Mouse (Mus musculus): ENCODE data around the gene Zfp574. TPM values are rescaled to one million over a fixed set of nuclear protein-coding genes. Genes with fewer than 3 reads are reported as not detected.

Zfp574 gene
- polyA plus RNA-seq, 1 experiment from 2014 or later = 11.6 TPM

GRCm38 (mm10) chr7:25112956-25113603 is 40.7 kb downstream of the Zfp574 start:
- Histone ChIP-seq H3K27me3 (replicated peaks; ENCODE audit: control insufficient read depth, insufficient read depth, low read length) (0 out of 2 replicates have a peak, but pooled peaks cover 3% of the 10 kb centered on the region), H3K4me1 (replicated peaks; ENCODE audit: control insufficient read depth, insufficient read depth, low read length) (no peaks in the 10 kb centered on the region), H3K27ac (ENCODE audit: low read depth, low read length) (no peak overlapping the region), H3K9me3 (ENCODE audit: control insufficient read depth) (no peaks in the 10 kb centered on the region), H3K9ac (ENCODE audit: low read depth, low read length) (no peak overlapping the region), H3K4me3 (ENCODE audit: low read depth, low read length) (no peak overlapping the region), H3K4me2 (replicated peaks; ENCODE audit: low read depth) (no peak overlapping the region), H3K36me3 (ENCODE audit: control insufficient read depth, insufficient read depth) (no peaks in the 10 kb centered on the region)
- ATAC-seq = no peak
- TF ChIP-seq CTCF (IDR thresholded peaks at IDR 0.05; ENCODE audit: low read depth) = no peak
- WGBS = 84% methylated on average over 16 of the region's 16 CpGs

GRCm38 (mm10) chr7:25120061-25120834 is 47.9 kb downstream of the Zfp574 start:
- WGBS = 61% methylated on average over 24 of the region's 25 CpGs

GRCm38 (mm10) chr7:25121240-25121786 is 48.9 kb downstream of the Zfp574 start:
- WGBS = 55% methylated on average over 13 of the region's 13 CpGs
- H3K27me3 ChIP-seq (replicated peaks; ENCODE audit: control insufficient read depth, insufficient read depth, low read length) = no peaks in the 10 kb centered on the region
- ATAC-seq = no peak
- no peak overlapping the region for H3K9ac ChIP-seq (ENCODE audit: low read depth, low read length)
- no peaks in the 10 kb centered on the region for H3K4me1 ChIP-seq (replicated peaks; ENCODE audit: control insufficient read depth, insufficient read depth, low read length)
- no peak for TF ChIP-seq CTCF (IDR thresholded peaks at IDR 0.05; ENCODE audit: low read depth)
- no peak overlapping the region for H3K4me2 ChIP-seq (replicated peaks; ENCODE audit: low read depth)
- no peaks in the 10 kb centered on the region for H3K36me3 ChIP-seq (ENCODE audit: control insufficient read depth, insufficient read depth)
- H3K9me3 ChIP-seq (ENCODE audit: control insufficient read depth) = no peaks in the 10 kb centered on the region
- H3K4me3 ChIP-seq (ENCODE audit: low read depth, low read length) = no peak overlapping the region
- no peak overlapping the region for H3K27ac ChIP-seq (ENCODE audit: low read depth, low read length)

More at GRCm38 (mm10) chr7:25120061-25120834, 47.9 kb downstream of the Zfp574 start:
- no peaks in the 10 kb centered on the region for H3K9me3 ChIP-seq (ENCODE audit: control insufficient read depth)
- H3K4me2 ChIP-seq (replicated peaks; ENCODE audit: low read depth) = no peak overlapping the region
- no peak overlapping the region for H3K27ac ChIP-seq (ENCODE audit: low read depth, low read length)
- H3K36me3 ChIP-seq (ENCODE audit: control insufficient read depth, insufficient read depth) = no peaks in the 10 kb centered on the region
- no peaks in the 10 kb centered on the region for H3K4me1 ChIP-seq (replicated peaks; ENCODE audit: control insufficient read depth, insufficient read depth, low read length)
- no peak for TF ChIP-seq CTCF (IDR thresholded peaks at IDR 0.05; ENCODE audit: low read depth)
- H3K4me3 ChIP-seq (ENCODE audit: low read depth, low read length) = no peak overlapping the region
- no peak overlapping the region for H3K9ac ChIP-seq (ENCODE audit: low read depth, low read length)
- H3K27me3 ChIP-seq (replicated peaks; ENCODE audit: control insufficient read depth, insufficient read depth, low read length) = 0 out of 2 replicates have a peak, but pooled peaks cover 3% of the 10 kb centered on the region
- no peak for ATAC-seq

- 69% methylated on average over 10 of the region's 10 CpGs for WGBS
- Histone ChIP-seq H3K9ac (ENCODE audit: low read depth, low read length) (no peak overlapping the region), H3K27me3 (replicated peaks; ENCODE audit: control insufficient read depth, insufficient read depth, low read length) (no peaks in the 10 kb centered on the region), H3K4me3 (ENCODE audit: low read depth, low read length) (no peak overlapping the region), H3K36me3 (ENCODE audit: control insufficient read depth, insufficient read depth) (no peaks in the 10 kb centered on the region), H3K9me3 (ENCODE audit: control insufficient read depth) (no peaks in the 10 kb centered on the region), H3K27ac (ENCODE audit: low read depth, low read length) (no peak overlapping the region), H3K4me1 (replicated peaks; ENCODE audit: control insufficient read depth, insufficient read depth, low read length) (no peaks in the 10 kb centered on the region), H3K4me2 (replicated peaks; ENCODE audit: low read depth) (no peak overlapping the region)
- TF ChIP-seq CTCF (IDR thresholded peaks at IDR 0.05; ENCODE audit: low read depth) = no peak
- no peak for ATAC-seq
Measured at GRCm38 (mm10) chr7:25125716-25126281, 53.4 kb downstream of the Zfp574 start.

- ATAC-seq = no peak
Measured at GRCm38 (mm10) chr7:25127971-25128370, 55.6 kb downstream of the Zfp574 start.

GRCm38 (mm10) chr7:25129390-25129979 is 57.1 kb downstream of the Zfp574 start:
- Histone ChIP-seq H3K36me3 (ENCODE audit: control insufficient read depth, insufficient read depth) (no peaks in the 10 kb centered on the region), H3K9ac (ENCODE audit: low read depth, low read length) (no peak overlapping the region), H3K27me3 (replicated peaks; ENCODE audit: control insufficient read depth, insufficient read depth, low read length) (peaks cover 27% of the 10 kb centered on the region), H3K4me2 (replicated peaks; ENCODE audit: low read depth) (no peak overlapping the region), H3K4me3 (ENCODE audit: low read depth, low read length) (no peak overlapping the region), H3K27ac (ENCODE audit: low read depth, low read length) (no peak overlapping the region), H3K9me3 (ENCODE audit: control insufficient read depth) (no peaks in the 10 kb centered on the region), H3K4me1 (replicated peaks; ENCODE audit: control insufficient read depth, insufficient read depth, low read length) (no peaks in the 10 kb centered on the region)
- ATAC-seq = no peak
- no peak for TF ChIP-seq CTCF (IDR thresholded peaks at IDR 0.05; ENCODE audit: low read depth)
- WGBS = 56% methylated on average over 13 of the region's 13 CpGs

More at GRCm38 (mm10) chr7:25127971-25128370, 55.6 kb downstream of the Zfp574 start:
- H3K9ac ChIP-seq (ENCODE audit: low read depth, low read length) = no peak overlapping the region
- H3K27ac ChIP-seq (ENCODE audit: low read depth, low read length) = no peak overlapping the region
- no peaks in the 10 kb centered on the region for H3K4me1 ChIP-seq (replicated peaks; ENCODE audit: control insufficient read depth, insufficient read depth, low read length)
- TF ChIP-seq CTCF (IDR thresholded peaks at IDR 0.05; ENCODE audit: low read depth) = no peak
- peaks cover 18% of the 10 kb centered on the region for H3K27me3 ChIP-seq (replicated peaks; ENCODE audit: control insufficient read depth, insufficient read depth, low read length)
- no peaks in the 10 kb centered on the region for H3K36me3 ChIP-seq (ENCODE audit: control insufficient read depth, insufficient read depth)
- H3K9me3 ChIP-seq (ENCODE audit: control insufficient read depth) = no peaks in the 10 kb centered on the region
- WGBS = 55% methylated on average over 9 of the region's 9 CpGs
- H3K4me2 ChIP-seq (replicated peaks; ENCODE audit: low read depth) = no peak overlapping the region
- H3K4me3 ChIP-seq (ENCODE audit: low read depth, low read length) = no peak overlapping the region
